Mouse (Mus musculus) heart, postnatal 0 days (tissue): ENCODE data around the gene Thap2.

Source experiments
- CTCF ChIP-seq: IDR thresholded peaks from 2 replicates; pipeline ENCODE4 v1.5.1; 2016; ENCODE audit warnings: antibody characterized with exemption, control low read depth, low read depth
- EP300 ChIP-seq: IDR thresholded peaks from 2 replicates; pipeline ENCODE4 v1.6.1; 2016; ENCODE audit warnings: antibody characterized with exemption, low read depth

GRCm38 (mm10) chr10:115349509-115349908 lies 34.7 kb downstream of the Thap2 start:
- TF ChIP-seq CTCF (no peak), EP300 (no peak)
